Mouse (Mus musculus): ENCODE measurements at regions not wholly inside any gene's neighbourhood (a gene's known extent, or its start where the extent isn't known, plus 50 kb on each side); places are given as distances from the start of the nearest gene placed in this dataset.
A peak's percentile ranks its signal among the peaks of the same experiment; 100 is the strongest.

DNA sequence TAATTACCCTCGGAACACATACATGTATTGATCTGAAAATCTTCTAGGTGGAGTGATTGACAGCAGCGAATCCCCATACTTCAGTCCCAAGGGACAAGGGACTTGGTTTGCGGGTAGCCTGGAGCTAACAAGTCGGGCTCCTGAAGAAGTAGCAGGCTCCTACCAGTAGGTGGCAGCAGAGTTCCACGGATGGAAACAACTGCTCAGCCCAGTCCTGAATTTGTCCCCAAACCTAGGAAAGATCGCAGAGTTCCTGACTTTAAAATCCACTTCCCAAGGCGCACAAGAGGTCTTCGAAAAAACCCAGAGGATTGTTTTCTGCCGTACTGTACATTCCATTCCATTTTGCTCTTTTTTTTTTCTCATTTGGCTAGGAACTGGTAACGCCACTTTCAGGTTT, 169.4 kb downstream of the Arrdc4 start:
- peak; percentile 95 for TF ChIP-seq CTCF (IDR thresholded peaks at IDR 0.05)
- CTCF ChIA-PET: interaction anchor here (1.0 to 4.3 kb wide), 12 partner anchors 10 to 258 kb away, joined by 3 to 34 read pairs (median 5); no protein-coding TSS in a partner anchor
- ATAC-seq: peak; percentile 57
- peaks cover 41% of the 10 kb centered on the region for H3K27me3 ChIP-seq
- in situ Hi-C loops (cut with MboI; ENCODE audit: low pct_unique_long_range_greater_than_20kb): loop anchor here (5.0 kb wide), 1 partner anchor 243 kb away; no protein-coding TSS in a partner anchor
- POLR2A ChIA-PET: no interaction called here
- DNase-seq (ENCODE audit: low read depth, low spot score): peak; percentile 7

DNA sequence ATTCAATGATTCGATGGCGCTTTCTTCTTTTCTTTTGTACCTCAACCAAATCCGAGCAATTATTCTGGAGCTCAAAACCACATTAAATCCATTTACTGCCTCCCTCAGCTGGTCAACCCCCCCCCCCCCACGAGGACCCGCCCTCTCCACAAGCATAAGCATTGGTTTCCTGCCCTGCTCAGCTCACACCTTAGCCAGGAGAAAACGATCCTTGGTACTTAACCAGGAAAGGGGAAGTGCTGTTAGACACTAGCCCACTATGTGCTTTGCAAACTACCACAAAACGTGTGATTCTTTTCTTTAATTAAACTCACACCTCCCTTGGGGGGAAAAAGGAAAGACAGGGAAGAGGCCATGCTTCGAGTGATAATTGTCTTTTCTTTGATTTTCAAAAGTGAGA, 169.8 kb downstream of the Arrdc4 start:
- ChIA-PET CTCF (interaction anchor here (1.3 to 4.3 kb wide), 9 partner anchors 9 to 258 kb away, joined by 3 to 34 read pairs (median 6); no protein-coding TSS in a partner anchor), POLR2A (no interaction called here)
- in situ Hi-C loops (cut with MboI; ENCODE audit: low pct_unique_long_range_greater_than_20kb): no loop called here
- H3K27me3 ChIP-seq: peaks cover 41% of the 10 kb centered on the region
- ATAC-seq (no peak), DNase-seq (ENCODE audit: low read depth, low spot score) (no peak)
- TF ChIP-seq CTCF (IDR thresholded peaks at IDR 0.05): no peak

DNA sequence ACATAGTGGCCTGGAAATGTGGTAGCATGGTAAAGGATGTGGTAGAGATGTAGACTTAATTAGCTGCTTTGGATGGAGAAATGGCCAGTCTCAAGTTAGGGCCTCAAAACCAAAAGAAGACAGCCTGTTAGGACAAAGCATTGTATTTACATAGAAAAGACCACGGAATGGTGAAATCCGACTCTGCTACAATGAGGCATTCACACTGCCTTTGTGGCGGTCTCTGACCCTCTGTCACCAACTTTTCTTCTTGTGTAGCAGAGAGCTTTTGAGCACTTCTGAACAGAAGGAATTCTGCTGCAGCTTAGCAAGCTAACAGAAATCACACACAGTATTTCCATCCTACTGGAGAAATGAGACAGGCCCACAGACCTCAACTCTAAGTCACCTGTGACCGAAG, 177.7 kb downstream of the Arrdc4 start:
- CTCF ChIA-PET: no interaction called here
- no peak for ATAC-seq
- H3K27me3 ChIP-seq: peaks cover 11% of the 10 kb centered on the region
- in situ Hi-C loops (cut with MboI; ENCODE audit: low pct_unique_long_range_greater_than_20kb): no loop called here
- POLR2A ChIA-PET: no interaction called here
- no peak for DNase-seq (ENCODE audit: low read depth, low spot score)
- TF ChIP-seq CTCF (IDR thresholded peaks at IDR 0.05): no peak

DNA sequence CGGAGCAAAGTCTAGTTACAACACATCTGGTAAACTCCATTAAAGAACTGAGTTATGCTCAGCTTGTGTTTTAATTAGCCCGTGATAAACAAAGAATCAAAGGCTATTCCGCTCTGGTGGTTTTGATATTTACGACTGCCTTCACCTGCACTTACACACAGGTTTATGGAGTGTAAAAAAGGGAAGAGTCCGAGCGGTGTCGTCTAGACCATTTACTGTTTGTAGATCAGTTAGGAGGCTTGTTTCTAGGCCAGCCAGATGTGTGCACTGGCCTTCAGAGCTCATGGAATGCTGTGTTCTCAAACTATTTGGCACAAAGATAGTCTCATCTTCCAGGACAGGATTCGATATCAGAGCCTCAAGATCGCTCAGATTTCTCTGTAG, 180.9 kb downstream of the Arrdc4 start:
- POLR2A ChIA-PET: no interaction called here
- in situ Hi-C loops (cut with MboI; ENCODE audit: low pct_unique_long_range_greater_than_20kb): loop anchor here (10.0 kb wide), 1 partner anchor 193 kb away; no protein-coding TSS in a partner anchor
- ATAC-seq: no peak
- CTCF ChIA-PET: no interaction called here
- peaks cover 11% of the 10 kb centered on the region for H3K27me3 ChIP-seq
- DNase-seq (ENCODE audit: low read depth, low spot score): no peak
- no peak for TF ChIP-seq CTCF (IDR thresholded peaks at IDR 0.05)

DNA sequence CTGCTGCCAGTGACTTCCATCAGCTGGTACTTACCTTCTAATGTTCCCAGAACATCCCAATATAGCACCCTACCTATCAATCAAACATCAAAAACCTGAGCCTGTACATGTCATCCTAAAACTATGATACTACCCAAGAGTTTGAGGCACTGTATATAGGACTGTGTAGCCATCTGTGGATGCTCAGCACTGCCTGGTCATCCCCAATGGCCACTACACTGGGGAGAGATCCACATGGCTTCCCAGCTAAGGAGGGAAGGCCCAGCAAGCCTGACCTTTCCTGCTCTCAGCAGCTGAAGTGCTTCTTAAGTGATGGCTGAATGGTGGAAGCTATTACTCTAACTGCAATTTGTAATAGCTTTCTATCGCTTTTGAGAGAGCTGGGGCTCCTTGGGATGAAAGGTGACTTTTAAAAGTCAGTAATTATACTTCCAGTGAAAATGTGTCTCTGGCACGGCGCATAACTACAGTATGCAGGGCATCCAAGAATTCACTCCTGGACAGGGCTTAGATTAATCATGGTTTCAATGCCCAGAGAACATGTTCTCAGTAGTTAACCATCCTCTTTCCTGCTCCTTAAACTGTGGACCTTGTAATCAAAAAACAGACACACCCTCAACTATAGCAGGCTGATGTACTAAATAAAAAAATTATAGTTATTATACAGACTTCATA, 181.5 kb downstream of the Arrdc4 start:
- no peak for ATAC-seq
- ChIA-PET CTCF (no interaction called here), POLR2A (no interaction called here)
- peaks cover 13% of the 10 kb centered on the region for H3K27me3 ChIP-seq
- no peak for TF ChIP-seq CTCF (IDR thresholded peaks at IDR 0.05)
- in situ Hi-C loops (cut with MboI; ENCODE audit: low pct_unique_long_range_greater_than_20kb): loop anchor here (10.0 kb wide), 1 partner anchor 193 kb away; no protein-coding TSS in a partner anchor
- no peak for DNase-seq (ENCODE audit: low read depth, low spot score)

DNA sequence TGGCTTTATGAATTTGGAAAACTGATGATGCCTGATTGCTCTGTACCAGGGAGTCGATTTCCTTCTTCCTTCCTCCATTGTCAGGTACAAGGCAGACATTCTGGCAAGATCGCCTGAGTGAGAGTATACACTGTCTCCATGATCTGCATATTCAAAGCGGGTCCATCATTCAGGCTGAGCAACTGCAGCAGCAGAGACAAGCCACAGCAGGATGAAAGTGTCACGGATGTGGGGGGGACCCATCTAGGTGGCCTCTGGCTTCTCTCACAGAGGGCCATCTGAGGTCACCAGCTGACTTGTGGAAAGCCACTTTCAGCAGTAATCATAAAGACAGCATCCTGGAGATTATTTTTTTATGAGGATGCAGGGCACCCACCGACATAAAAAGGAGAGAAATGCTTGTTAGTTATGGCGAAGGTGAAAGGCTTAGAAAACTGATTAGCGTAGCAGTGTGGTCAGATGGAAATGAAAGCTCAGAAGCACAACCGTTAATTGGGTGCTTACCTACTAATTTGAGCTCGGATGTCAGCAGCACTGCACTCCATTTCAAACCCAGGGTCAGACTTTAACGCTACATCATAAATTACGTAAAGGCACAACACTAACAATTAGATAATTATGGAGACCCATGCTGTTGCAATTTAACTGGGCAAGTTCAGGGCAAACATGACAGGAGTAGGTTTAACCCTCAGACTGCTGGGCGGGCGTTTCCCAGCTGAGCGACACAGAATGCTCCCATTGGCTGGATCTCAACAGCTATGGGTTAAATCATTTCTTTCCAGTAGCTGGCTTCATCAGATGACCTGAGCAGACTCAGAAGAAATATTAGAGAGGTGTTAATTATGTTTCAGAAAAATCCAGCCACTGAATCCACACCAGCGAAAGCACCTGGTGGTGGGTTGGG, 189.3 kb downstream of the Arrdc4 start:
- peaks cover 38% of the 10 kb centered on the region for H3K27me3 ChIP-seq
- ChIA-PET POLR2A (no interaction called here), CTCF (no interaction called here)
- ATAC-seq (no peak), DNase-seq (ENCODE audit: low read depth, low spot score) (no peak)
- in situ Hi-C loops (cut with MboI; ENCODE audit: low pct_unique_long_range_greater_than_20kb): loop anchor here (10.0 kb wide), 1 partner anchor 185 kb away; no protein-coding TSS in a partner anchor
- no peak for TF ChIP-seq CTCF (IDR thresholded peaks at IDR 0.05)

DNA sequence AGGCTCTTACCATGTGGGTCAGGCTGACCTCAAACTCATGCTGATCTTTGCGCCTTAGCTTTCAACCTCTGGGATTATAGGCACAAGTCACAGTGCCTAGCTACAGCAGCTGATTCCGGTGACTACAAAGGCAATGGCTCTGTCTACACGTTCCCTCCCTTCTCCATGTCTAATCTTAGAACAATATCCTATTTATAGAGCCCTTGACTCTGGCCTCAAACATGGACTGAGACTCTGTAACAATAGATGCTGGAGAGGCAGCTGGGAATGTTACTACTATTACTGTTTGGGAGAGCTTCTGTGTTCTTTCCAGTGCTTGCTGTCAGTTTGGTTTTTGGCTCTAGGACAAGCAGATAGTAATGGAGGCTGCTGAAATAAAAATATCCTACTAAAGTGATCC, 198.7 kb downstream of the Arrdc4 start:
- peaks cover 15% of the 10 kb centered on the region for H3K27me3 ChIP-seq
- ChIA-PET POLR2A (no interaction called here), CTCF (interaction anchor here (0.6 kb wide), 1 partner anchor 165 kb away, joined by 3 read pairs; no protein-coding TSS in a partner anchor)
- ATAC-seq (no peak), DNase-seq (ENCODE audit: low read depth, low spot score) (no peak)
- in situ Hi-C loops (cut with MboI; ENCODE audit: low pct_unique_long_range_greater_than_20kb): no loop called here
- no peak for TF ChIP-seq CTCF (IDR thresholded peaks at IDR 0.05)

DNA sequence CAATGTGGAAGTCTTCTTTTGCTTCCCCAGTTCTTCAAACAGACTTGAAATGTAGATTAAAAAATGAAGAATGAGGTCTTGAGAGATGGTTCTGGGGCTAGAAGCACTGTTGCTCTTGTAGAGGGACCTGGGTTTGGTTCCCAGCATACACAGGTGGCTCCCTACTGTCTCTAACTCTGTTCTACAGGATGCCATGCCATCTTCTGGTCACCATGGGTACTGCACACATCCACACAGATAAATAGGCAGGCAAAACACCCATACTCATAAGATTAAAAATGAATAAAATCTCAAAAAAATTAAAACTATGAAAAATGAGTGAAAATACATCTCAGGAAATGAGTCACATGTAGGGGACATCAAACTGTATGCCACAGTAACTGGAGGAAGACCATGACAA, 200.9 kb downstream of the Arrdc4 start:
- in situ Hi-C loops (cut with MboI; ENCODE audit: low pct_unique_long_range_greater_than_20kb): no loop called here
- TF ChIP-seq CTCF (IDR thresholded peaks at IDR 0.05): peak; percentile 52
- H3K27me3 ChIP-seq: peaks cover 30% of the 10 kb centered on the region
- ChIA-PET POLR2A (no interaction called here), CTCF (no interaction called here)
- no peak for ATAC-seq
- DNase-seq (ENCODE audit: low read depth, low spot score): no peak

DNA sequence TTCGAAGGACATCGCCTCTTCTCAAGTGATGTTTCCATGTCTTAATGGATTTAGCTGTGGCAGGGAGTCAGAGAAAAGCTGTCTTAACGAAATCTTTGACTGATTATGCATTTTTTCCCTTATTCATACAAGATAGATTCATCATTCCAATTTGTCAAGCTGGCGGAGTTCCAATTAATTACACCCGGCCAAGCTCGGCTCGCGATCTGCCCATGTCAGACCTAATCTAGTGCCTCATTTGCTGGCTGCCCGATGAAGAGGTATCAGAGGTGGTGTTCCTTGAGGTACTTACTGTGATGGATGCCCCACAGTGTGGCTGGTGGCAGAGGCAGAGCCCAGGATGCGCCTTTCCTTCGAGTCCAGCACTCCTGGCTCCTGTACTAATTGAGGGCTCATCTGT, 204.9 kb downstream of the Arrdc4 start:
- no peak for TF ChIP-seq CTCF (IDR thresholded peaks at IDR 0.05)
- peaks cover 41% of the 10 kb centered on the region for H3K27me3 ChIP-seq
- no peak for ATAC-seq
- ChIA-PET POLR2A (no interaction called here), CTCF (no interaction called here)
- DNase-seq (ENCODE audit: low read depth, low spot score): no peak
- in situ Hi-C loops (cut with MboI; ENCODE audit: low pct_unique_long_range_greater_than_20kb): no loop called here

GRCm38 (mm10) chr7:68509096-68509495, 235.5 kb downstream of the Fam169b start:
- ATAC-seq: no peak
- no peak for TF ChIP-seq CTCF (IDR thresholded peaks at IDR 0.05)
- H3K27me3 ChIP-seq: peaks cover 27% of the 10 kb centered on the region
- DNase-seq (ENCODE audit: low read depth, low spot score): no peak
- CTCF ChIA-PET: interaction anchor here (0.9 kb wide), 1 partner anchor 18 kb away, joined by 3 read pairs; no protein-coding TSS in a partner anchor
- POLR2A ChIA-PET: no interaction called here
- in situ Hi-C loops (cut with MboI; ENCODE audit: low pct_unique_long_range_greater_than_20kb): no loop called here
